Mouse (Mus musculus): ENCODE measurements around the gene Pank1.

The Pank1 gene

DNA sequence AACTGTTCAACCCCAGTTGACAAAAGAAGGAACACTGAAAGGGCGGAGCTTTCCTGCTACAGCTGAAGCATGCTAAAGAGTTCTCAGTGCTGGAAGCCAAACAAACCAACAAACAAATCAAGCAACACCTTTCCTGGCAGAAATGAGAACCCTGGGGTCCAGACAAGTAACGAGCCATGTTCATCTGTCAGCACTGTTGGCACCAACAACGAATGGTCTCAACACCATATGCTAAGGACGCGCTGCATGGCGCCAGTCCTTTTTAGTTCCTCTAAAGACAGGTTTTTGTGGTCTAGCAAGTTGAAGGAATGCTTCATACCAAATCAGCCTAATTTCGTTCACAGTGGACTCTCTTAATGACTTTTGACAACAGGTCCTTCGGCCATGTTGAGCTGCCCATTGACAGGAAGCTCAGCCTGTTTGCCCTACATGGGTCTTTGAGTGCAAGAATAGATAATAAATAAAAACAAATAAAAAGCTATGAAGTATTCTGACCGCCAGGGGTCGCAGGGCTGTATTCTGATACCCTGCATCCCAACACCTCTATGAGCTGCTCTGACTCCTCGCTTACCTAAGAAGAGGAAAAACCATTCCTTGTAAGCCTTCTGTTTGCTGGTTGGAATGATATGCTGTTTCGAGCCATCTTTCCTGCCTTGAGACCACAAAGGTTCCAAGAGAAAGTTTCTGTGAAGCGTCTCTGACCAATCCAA lies 53.2 kb downstream of the Pank1 start:
- peak; percentile 41 for DNase-seq (ENCODE audit: low spot score)

DNA sequence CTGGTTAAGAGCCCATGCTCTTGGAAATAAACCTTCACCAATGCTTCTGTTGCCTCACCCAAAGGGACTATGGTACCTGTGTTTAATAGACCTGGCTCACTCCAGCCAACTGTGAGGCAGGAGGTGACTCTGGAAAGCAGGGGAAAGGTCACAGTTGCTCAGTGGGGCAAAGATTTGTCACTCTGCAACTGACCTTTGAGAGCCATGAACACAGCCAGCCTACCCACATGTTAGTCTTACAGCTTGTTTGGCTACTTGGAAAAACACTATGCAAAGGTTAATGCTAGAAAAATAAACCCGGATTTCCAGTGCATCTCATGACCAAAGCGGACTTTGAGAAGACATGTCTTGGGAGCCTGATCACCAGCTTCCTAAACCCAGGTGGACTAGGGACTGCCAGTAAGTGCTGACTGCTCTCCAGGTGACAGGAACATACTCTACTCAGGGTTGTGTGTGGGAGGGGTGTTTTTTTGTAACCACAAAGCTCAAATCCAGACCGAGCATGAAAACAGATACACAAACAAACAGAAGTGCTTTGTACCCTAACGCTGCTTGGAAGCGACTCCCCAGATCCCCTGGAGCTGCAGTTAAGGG lies 59.6 kb downstream of the Pank1 start:
- DNase-seq (ENCODE audit: low spot score) = no peak

DNA sequence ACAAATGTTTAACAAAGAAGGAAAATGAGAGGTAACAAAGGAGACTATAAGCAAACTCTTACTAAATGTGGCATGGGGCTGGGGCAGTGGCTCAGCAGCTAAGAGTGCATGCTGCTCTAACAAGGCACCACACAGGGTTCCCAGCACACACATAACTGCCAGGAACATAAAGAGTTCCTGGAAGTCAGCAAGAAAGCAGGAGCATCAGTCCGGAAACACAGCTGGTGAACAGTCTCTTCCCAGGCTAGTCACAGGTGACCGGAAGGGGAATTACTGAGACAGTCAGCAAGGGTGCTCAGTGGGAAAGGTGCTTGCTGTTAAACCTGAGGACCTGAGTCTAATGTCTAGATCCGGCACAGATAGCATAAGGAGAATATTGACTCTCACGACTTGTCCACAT lies 63.9 kb downstream of the Pank1 start:
- no peak for DNase-seq (ENCODE audit: low spot score)

DNA sequence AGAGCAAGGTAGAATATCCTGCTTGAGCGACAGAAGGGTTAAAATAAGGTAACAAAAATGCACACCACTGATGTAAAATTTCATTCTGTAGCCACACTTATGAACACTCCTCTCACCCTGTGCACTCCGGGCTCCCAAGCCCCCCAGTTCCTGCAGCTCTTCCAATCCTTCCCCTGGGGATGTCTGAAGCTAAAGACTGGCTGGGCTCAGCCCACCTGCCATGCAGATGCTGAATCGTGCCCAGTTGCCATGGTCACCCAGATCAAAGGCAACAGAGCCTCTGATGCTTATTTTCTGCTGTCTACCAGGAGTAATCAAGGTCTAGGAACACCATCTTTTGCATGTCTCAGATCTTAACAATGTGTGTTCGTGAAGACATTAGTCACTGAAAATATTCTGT lies 64.6 kb downstream of the Pank1 start:
- DNase-seq (ENCODE audit: low spot score) = no peak

DNA sequence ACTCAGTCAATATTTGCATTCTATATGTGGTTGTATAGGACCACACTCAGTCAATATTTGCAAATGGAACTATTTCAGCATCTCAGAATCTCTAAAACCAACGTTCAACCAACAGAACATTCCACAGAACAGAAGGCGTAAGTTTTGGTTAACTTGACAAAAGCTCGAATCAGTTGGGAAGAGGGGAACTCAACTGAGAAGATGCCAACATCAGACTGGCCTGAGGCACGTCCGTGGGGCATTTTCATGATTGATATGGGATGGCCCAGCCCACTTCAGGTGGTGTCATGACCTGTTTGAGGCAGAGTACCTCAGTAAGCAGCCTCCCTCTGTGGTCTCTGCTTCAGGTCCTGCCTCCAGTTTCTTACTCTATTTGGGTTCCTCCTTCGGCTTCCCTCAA lies 65.3 kb downstream of the Pank1 start:
- no peak for DNase-seq (ENCODE audit: low spot score)

DNA sequence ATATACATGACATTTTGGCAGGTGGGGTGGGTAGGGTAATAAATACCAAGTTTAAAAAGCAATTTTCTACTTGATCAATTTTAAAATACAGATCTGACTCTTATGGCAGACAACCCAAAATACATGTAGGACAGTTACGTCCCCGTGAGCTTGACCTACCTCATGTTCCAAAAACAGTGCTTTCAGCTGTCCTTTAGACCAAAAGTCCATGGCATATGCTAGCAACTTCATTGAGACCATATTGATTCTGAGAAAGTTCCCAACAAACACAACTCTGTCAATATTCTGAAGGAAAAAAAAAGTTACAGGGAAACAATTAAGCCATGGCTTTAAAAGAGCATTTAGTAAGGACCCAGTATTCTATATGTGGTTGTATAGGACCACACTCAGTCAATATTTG lies 65.7 kb downstream of the Pank1 start:
- DNase-seq (ENCODE audit: low spot score) = no peak

DNA sequence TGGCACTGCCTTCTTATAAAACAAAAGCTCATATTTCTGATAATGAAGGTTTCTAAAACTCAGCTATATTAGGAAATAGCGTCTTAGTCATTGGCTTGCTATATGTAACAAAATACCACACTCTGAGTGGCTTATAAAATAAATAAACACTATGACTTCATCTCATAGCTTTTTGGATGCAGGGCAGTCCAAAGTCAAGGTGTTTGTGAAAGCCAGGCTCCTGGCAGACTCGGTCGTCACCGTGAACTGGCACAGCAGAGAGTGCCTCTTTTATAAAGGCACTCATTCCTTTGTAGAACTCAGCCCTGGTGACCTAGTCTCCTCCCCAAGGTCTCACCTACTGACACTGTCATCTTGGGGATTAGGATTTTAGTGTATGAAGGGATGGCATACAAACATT lies 66.5 kb downstream of the Pank1 start:
- no peak for DNase-seq (ENCODE audit: low spot score)

DNA sequence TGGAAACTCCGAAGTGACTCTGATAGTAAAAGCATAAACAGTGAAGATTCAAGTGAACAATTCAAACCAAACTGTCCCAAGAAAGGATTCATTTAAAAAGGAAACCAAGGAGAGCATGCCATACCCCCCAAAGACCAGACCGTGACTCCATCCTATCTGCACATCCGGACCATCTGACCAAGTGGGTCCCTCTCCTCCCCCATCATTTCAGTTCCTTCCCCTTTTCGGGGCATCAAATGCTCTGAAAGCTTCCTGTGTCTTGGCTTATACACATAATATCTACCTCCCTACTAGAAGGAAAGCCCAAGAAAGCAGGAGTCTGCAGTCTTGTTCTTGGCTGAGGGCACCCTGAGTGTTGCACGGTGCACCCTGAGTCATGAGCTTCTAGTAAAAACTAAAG lies 72.1 kb downstream of the Pank1 start:
- no peak for DNase-seq (ENCODE audit: low spot score)

DNA sequence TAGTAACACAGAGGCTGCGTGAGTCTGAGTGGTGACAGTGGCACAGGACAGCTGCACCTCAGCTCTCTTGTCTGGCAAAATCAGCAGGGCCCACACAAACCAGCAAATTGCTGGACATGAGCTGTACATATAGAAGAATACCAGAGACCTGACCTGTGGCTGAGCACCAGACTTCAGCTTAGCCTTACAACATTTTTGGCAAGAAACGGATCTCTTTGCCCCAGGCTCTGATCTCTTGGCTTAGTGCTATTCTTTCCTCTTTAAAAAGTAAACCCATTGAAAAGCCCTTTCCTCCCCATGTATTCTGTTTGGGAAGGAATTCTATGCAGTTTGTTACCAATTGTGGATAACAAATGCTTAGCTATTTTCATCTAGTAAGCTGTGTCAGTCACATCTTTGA lies 74.2 kb downstream of the Pank1 start:
- DNase-seq (ENCODE audit: low spot score) = no peak

DNA sequence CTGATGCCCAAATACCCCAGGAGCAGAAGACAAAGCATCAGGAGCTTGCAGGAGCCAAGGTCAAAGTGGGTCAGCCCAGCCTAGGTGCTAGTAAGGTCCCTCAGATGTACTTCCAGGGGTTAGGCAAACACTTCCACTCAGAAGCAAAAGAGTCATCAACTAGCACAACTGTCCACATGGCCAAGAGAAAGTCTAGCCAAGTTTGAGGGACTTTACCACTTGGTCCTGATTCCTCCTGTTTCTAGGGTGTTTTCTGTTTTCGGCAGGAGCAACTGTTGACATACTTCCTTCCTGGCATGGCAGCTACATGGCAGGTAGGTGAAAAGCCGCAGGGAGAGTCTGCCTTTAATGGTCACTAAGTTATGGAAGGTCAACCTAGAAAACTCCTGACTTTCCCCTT lies 74.7 kb downstream of the Pank1 start:
- DNase-seq (ENCODE audit: low spot score) = no peak

DNA sequence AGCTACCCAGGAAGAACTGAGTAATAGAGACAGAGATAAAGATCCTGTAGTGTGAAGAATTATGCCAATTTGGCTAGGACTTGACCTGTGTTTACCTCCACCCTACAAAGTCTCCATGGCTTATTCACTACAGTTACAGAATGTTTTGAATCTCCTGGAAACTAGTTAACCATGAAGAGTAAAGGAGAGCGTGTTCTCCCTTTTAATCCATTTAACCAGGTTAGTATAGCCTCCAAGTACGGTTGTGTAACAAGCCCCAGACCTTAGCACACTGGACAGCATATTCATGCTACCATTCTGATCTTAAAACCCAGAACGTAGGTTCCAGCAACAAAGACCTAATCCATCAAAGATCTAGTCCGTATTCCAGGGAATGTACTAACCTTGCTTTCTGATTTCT lies 75.9 kb downstream of the Pank1 start:
- DNase-seq (ENCODE audit: low spot score) = no peak

DNA sequence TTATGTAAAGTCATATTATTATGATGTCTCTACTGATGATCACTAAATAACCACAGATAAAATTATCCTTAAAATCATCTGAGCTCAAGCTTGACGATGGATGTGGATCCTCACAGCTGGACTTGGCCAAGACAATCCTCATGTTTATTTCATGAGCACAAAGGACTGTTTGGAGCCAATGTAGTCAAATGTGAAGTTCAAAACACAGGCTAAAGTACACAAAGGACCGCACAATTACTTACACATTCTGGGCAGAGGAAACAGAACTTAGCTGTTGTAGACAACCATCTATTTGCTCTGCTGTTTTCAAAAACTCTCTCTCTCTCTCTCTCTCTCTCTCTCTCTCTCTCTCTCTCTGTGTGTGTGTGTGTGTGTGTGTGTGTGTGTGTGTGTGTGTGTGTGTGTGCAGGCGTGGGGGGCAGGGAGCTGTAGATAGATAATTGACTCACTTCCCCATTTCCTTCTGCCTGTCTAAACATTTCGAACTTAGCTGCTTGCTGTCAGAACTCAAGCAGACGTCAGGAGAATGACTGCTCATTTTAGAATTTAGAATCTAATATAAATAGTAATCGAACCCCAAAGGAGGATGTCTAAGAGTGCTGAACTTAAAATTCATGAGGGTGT lies 79.5 kb downstream of the Pank1 start:
- DNase-seq (ENCODE audit: low spot score) = no peak

DNA sequence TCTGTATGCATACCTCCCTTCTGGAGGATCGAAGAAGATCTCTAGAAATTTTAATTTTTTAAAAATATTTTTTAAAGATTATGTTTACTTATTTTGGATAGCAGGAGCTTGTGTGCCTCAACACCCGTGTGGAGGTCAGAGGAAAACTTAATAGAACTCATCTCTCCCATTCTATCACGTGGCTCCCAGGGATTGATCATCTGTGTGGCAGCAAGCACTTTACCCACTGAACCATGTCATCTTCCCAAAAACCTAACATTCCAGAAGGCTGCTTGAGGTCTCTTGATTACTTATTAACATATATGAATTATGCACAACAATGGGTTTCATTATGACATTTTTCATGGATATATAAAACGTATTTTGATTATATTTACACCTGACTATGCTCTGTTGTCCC lies 82.9 kb downstream of the Pank1 start:
- no peak for DNase-seq (ENCODE audit: low spot score)

DNA sequence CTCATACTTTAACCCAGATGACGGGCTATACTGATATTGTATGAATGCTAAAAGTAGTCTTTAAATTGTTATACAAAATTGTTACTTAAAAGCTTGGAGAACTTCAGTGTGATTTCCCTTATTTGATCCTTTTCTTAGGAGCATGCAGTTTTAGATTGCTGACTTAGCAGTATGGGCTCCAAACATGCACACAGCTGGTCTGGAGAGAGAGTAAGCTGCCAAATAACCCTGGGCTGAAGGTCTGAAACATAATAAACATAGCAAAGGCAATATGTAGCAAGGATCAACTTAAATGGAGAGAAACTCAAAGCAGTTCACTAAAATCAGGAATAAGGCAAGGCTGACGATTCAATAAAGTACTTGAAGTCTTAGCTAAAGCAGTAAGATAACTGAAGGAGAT lies 96.8 kb downstream of the Pank1 start:
- DNase-seq (ENCODE audit: low spot score) = no peak

DNA sequence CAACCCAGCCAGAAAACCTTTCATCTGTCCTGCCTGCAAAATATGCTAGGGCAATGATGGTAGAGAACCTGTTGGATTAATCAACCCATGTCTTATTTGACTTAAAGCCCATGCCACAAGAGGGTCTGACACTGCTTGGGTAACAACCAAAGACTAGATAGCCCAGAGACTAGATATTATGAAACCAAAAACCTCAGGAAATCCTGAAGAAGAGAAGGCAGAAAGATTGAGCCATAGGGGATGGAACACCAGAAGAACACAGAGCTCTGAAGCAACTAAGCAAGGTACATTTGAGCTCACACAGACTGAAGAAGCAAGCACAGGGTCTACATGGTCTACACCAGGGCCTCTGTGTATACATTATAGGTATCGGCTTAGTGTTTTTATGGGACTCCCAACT lies 100.3 kb downstream of the Pank1 start:
- no peak for DNase-seq (ENCODE audit: low spot score)

DNA sequence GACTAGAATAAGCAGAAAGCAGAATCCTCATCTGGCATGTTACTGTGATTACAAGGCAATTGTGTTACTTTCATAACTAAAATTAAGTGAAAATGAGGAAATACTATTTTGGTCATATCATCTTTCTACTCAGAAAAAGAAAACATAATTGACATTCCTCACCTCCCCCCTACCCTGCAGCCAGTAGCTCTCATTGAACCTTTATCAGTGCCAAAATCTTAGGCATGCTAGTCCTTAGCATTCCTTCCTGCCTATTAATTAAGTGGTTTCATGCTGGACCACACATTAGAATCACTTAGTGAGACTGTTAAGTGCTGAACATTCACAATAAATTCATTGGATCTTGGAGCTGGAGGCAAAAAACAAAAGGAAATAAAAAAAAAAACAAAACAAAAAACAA lies 101.2 kb downstream of the Pank1 start:
- DNase-seq (ENCODE audit: low spot score) = peak; percentile 38

DNA sequence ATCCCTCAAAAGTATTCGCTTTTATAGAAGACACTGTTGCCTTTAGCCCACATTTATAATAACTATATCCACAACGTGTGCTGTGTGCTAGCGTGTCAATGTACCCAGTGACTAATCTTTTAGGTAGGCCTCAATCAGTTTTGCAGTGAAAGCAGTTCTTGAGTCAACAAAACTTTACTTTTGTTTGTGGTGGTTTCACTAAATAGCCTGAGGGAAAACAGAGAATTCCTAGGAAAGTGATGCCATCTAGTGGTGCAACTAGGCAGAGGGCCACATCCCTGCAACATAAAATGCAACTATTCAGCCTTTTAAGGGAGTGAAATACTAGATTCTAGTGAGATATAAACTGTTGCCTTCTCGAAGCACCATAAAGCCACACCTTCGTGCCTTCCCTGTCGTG lies 106.5 kb downstream of the Pank1 start:
- peak; percentile 69 for DNase-seq (ENCODE audit: low spot score)

DNA sequence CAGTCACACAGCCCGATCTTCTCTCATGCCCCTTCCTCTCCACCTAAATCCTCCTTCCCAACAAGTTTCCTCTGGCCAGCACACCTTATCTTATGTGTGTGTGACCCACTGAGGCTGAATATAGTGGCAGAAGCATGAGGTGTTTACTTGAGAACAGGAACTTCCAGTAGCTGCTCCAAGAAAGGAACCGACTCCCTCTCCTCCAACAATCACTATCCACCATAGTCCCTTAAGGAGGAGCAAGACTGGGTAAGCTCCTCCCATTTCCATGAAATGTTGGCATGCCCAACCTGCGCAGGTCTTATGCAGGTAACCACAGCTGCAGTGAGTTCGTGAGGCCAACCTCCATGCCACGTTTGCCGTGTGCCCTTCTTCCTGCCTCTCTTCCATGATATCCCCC lies 108.5 kb downstream of the Pank1 start:
- no peak for DNase-seq (ENCODE audit: low spot score)

DNA sequence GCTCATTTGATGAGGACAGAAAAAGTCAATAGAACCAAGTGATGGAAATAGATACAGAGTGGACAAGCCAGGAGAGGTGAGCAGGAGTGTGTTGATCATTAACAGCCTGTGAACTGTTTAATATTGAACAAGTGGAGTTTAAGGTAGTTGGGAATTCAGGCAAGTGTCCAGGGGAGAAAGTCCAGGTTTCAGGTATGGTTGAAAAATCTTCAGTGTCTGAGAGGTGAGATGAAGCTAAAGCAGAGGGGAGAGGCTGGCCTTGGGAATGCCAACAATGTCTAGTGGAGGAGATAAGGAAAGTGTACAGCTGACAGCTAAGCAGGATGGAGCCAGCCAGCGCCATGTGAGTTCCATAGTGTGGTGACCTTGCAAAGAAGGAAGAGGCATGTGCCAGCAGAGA lies 120.5 kb downstream of the Pank1 start:
- DNase-seq (ENCODE audit: low spot score) = no peak

Data from lung, postnatal 25 days (tissue).